Mouse (Mus musculus) neural tube, embryonic 14.5 days (tissue): ENCODE results near the gene Agap1. TPM values are rescaled to one million over a fixed set of nuclear protein-coding genes. Genes with fewer than 3 reads are reported as not detected.

Experiments used
- ATAC-seq: fragments of 200-750 bp; cut with Nextera tagmentation; 2 replicates; pipeline ENCODE4 v1.8.0; 2017; ENCODE audit warnings: low read depth, mild to moderate bottlenecking, moderate TSS enrichment, moderate library complexity
- H3K27ac ChIP-seq: fragments of 300-500 bp; sonication (generic); 2 replicates; pipeline ENCODE4 v1.5.1; 2014; ENCODE audit warnings: low read depth, mild to moderate bottlenecking, control low read depth, low read length, moderate library complexity, mixed read lengths
- H3K27me3 ChIP-seq: fragments of 300-500 bp; sonication (generic); 2 replicates; pipeline ENCODE4 v1.6.1; 2014; ENCODE audit warnings: low read length; ENCODE audit not compliant: control insufficient read depth, insufficient read depth
- H3K36me3 ChIP-seq: fragments of 300-500 bp; sonication (generic); 2 replicates; pipeline ENCODE4 v1.6.1; 2014; ENCODE audit warnings: low read length, mixed read lengths; ENCODE audit not compliant: control insufficient read depth, insufficient read depth
- H3K4me1 ChIP-seq: fragments of 300-500 bp; sonication (generic); 2 replicates; pipeline ENCODE4 v1.6.1; 2014; ENCODE audit warnings: low read length; ENCODE audit not compliant: control insufficient read depth, insufficient read depth
- H3K4me2 ChIP-seq: fragments of 300-500 bp; sonication (generic); 2 replicates; pipeline ENCODE4 v1.6.1; 2014; ENCODE audit warnings: mild to moderate bottlenecking, low read depth, low read length, control low read depth
- H3K4me3 ChIP-seq: fragments of 300-500 bp; sonication (generic); 2 replicates; pipeline ENCODE4 v1.5.1; 2014; ENCODE audit warnings: low read depth, low read length, control low read depth, mixed read lengths
- H3K9ac ChIP-seq: fragments of 300-500 bp; sonication (generic); replicated peaks from 2 replicates; pipeline ENCODE4 v1.6.1; 2014; ENCODE audit warnings: low read depth, mild to moderate bottlenecking, control low read depth, low read length, mixed read lengths
- H3K9me3 ChIP-seq: fragments of 300-500 bp; sonication (generic); 2 replicates; pipeline ENCODE4 v1.6.1; 2016; ENCODE audit warnings: low read length; ENCODE audit not compliant: control insufficient read depth
- WGBS: fragments of 180-500 bp; shearing (Covaris S2); extraction: QIAGEN DNeasy Blood & Tissue Kit; methylation state at CpG from one replicate; pipeline ENCODE4 v1.1.7; 2014; 5-methylcytosine and 5-hydroxymethylcytosine counted together
- polyA plus RNA-seq: library from polyadenylated mRNA; unstranded; fragments of >200 nt; fragmentation: Nextera tagmentation; extraction: Ambion mirVana; gene quantifications from 2 replicates; pipeline ENCODE4 v1.2.1, GENCODE M21; 2014

Gene Agap1
- polyA plus RNA-seq, 1 experiment from 2014 or later = 76.4 TPM

DNA sequence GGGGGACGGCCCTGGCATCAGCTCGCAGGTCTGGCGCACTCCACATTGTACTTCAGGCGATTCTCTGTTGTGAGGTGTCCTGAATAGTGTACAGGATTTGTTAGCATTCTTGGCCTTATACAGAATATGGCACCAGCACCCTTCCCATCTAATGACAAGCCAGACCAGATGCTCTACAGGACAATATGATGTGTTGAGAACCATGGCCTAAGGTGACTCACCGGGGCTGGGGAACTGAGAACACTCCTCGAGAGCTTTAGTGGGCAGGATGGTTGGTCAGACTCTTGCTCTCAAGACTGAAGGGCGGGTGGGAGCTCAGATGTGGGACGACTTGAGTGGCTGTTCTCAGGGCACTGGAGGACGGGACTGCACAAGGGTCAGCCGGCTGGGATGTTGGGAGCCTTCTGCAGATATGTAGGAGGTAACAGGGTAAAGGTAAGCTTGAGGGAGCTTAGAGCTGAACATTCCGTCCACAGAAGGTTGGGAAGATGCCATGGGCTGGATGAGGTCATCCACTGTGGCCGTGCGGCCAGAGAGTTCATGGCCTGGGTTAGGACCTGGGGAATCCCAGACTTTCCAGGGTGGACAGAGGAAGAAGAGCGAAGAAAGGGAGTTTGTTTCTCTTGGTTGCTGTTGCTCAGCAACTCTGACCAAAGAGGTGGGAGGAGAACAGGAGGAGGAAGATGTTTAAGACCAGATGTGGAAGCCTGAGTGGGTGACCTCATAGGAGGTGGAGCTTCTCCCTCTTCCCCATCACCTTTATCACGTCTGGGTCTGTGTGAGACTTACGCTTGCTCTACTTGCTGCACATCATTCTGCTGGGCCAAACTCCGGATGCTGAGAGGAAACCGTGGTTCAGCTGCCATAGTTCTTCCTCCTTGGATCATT, 100.6 kb downstream of the Agap1 start:
- Histone ChIP-seq H3K27me3 (no peaks in the 10 kb centered on the region), H3K4me2 (no peak overlapping the region), H3K9ac (no peak overlapping the region), H3K36me3 (no peaks in the 10 kb centered on the region), H3K4me1 (peaks cover 13% of the 10 kb centered on the region), H3K27ac (no peak overlapping the region), H3K9me3 (no peaks in the 10 kb centered on the region), H3K4me3 (no peak overlapping the region)
- no peak for ATAC-seq
- WGBS = 82% methylated on average over 18 of the region's 18 CpGs

DNA sequence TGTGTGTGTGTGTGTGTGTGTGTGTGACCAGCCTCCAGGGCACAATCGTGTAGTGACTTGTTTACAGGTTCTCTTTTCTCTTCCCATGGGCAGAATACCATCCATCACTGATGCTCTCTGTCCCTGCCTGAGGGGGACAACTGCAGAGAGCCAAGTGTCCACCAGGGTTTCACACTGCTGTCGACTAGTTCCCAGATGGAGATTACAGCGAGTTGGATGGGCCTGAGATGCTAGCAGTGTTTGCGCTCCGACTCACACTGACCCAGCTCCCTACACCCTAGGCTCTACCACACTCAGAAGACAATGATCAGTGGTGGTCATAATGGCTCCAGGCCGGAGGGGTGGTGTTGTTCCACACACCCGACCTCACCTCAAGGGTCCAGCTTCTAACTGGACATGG, 101.4 kb downstream of the Agap1 start:
- Histone ChIP-seq H3K9me3 (no peaks in the 10 kb centered on the region), H3K27ac (no peak overlapping the region), H3K4me2 (no peak overlapping the region), H3K4me1 (peaks cover 5% of the 10 kb centered on the region), H3K36me3 (no peaks in the 10 kb centered on the region), H3K9ac (no peak overlapping the region), H3K4me3 (no peak overlapping the region), H3K27me3 (no peaks in the 10 kb centered on the region)
- ATAC-seq = no peak
- 76% methylated on average over 7 of the region's 7 CpGs for WGBS

- ATAC-seq = no peak
- Histone ChIP-seq H3K27me3 (no peaks in the 10 kb centered on the region), H3K27ac (no peak overlapping the region), H3K4me1 (no peaks in the 10 kb centered on the region), H3K4me3 (no peak overlapping the region), H3K9ac (no peak overlapping the region), H3K9me3 (no peaks in the 10 kb centered on the region), H3K4me2 (no peak overlapping the region), H3K36me3 (no peaks in the 10 kb centered on the region)
- WGBS = 89% methylated on average over 6 of the region's 6 CpGs
Measured at GRCm38 (mm10) chr1:89557401-89557800, 102.8 kb downstream of the Agap1 start.

- no peak overlapping the region for H3K27ac ChIP-seq
- H3K9me3 ChIP-seq = no peaks in the 10 kb centered on the region
- H3K9ac ChIP-seq = no peak overlapping the region
- H3K4me1 ChIP-seq = no peaks in the 10 kb centered on the region
- no peak for ATAC-seq
- 71% methylated on average over 1 of the region's 1 CpGs for WGBS
- H3K4me3 ChIP-seq = no peak overlapping the region
- no peaks in the 10 kb centered on the region for H3K36me3 ChIP-seq
- H3K4me2 ChIP-seq = no peak overlapping the region
- H3K27me3 ChIP-seq = no peaks in the 10 kb centered on the region
Measured at GRCm38 (mm10) chr1:89558080-89558479, 103.5 kb downstream of the Agap1 start.

DNA sequence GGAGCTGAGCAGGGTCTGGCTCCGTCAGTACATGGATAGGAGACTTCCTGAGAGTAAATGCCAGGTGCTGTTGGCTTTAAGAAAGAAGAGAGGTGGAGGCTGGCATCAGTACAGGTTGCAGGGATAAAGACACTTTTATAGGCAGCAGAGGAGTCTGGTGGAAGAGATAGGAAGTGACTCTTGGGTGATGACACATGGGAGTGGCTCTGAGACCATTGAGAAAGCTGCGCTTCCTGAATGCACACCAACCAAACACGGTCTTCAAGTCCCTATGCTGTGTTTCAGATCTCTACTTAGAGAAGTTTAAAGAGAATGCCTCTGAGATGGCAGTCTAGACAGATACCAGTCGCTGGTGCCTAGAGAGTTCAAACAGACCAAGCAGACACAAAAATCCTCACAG, 108.8 kb downstream of the Agap1 start:
- 85% methylated on average over 4 of the region's 4 CpGs for WGBS
- ATAC-seq = no peak
- no peaks in the 10 kb centered on the region for H3K36me3 ChIP-seq
- H3K9me3 ChIP-seq = no peaks in the 10 kb centered on the region
- no peak overlapping the region for H3K4me3 ChIP-seq
- H3K27me3 ChIP-seq = no peaks in the 10 kb centered on the region
- peaks cover 45% of the 10 kb centered on the region for H3K4me1 ChIP-seq
- H3K27ac ChIP-seq = no peak overlapping the region
- no peak overlapping the region for H3K4me2 ChIP-seq
- H3K9ac ChIP-seq = no peak overlapping the region

- Histone ChIP-seq H3K27me3 (no peaks in the 10 kb centered on the region), H3K27ac (peak overlapping the region; percentile 85), H3K9ac (no peak overlapping the region), H3K4me1 (peaks cover 49% of the 10 kb centered on the region), H3K4me3 (no peak overlapping the region), H3K4me2 (no peak overlapping the region), H3K36me3 (no peaks in the 10 kb centered on the region), H3K9me3 (no peaks in the 10 kb centered on the region)
- peak; percentile 60 for ATAC-seq
- 15% methylated on average over 9 of the region's 9 CpGs for WGBS
Measured at GRCm38 (mm10) chr1:89566578-89567488, 112.2 kb downstream of the Agap1 start.

DNA sequence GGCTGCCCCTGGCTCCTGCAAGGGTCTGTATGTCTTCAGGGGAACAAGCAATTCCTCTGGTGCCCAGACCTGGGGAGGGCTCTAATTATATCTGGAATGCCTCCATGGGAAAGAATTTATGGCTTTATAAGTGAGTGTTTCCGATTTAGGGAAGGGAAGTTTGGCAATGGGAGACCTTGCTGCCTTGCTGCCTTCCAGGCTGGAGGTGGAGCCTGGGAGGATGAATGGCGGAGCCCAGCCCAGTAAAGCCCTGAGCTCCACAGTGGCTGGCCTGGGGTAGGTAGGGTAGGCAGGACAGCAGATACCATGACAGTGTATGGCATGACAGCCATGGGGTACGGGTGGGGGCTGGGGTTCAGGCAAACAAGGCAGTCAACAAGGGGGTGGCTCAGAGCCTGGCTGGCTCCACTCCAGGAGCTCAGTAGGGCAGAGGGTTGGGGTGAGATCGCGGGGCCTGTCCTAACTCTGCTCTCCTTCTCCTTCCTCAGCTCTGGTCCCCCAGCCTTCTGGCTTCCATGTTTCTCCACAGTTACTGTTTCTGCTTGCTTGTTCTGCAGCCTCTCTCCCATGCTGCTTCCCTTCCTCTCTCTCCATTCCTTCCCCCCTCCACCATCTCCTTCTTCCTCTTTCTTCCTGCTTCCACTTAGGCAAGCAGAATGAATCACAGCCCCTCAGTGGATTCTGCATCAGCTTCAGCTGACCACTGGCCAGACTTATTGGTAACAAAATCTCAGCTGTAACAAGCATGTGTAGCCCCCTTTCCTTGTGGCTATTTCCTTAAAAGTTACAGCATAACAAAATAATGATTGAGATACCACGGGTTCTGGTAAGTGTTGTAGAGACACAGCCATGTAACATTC, 114.2 kb downstream of the Agap1 start:
- no peak overlapping the region for H3K4me3 ChIP-seq
- ATAC-seq = no peak

GRCm38 (mm10) chr1:89570522-89571299, 116.1 kb downstream of the Agap1 start:
- ATAC-seq = no peak
- Histone ChIP-seq H3K9me3 (no peaks in the 10 kb centered on the region), H3K4me1 (peaks cover 42% of the 10 kb centered on the region), H3K4me2 (no peak overlapping the region), H3K27me3 (no peaks in the 10 kb centered on the region), H3K27ac (no peak overlapping the region), H3K36me3 (no peaks in the 10 kb centered on the region), H3K4me3 (no peak overlapping the region), H3K9ac (no peak overlapping the region)
- 81% methylated on average over 4 of the region's 4 CpGs for WGBS

More for the DNA sequence above, 114.2 kb downstream of the Agap1 start:
- H3K27me3 ChIP-seq = no peaks in the 10 kb centered on the region
- no peak overlapping the region for H3K27ac ChIP-seq
- no peak overlapping the region for H3K9ac ChIP-seq
- no peaks in the 10 kb centered on the region for H3K9me3 ChIP-seq
- WGBS = 52% methylated on average over 6 of the region's 6 CpGs
- H3K36me3 ChIP-seq = no peaks in the 10 kb centered on the region
- H3K4me1 ChIP-seq = peaks cover 49% of the 10 kb centered on the region
- H3K4me2 ChIP-seq = no peak overlapping the region
